Mouse (Mus musculus) spleen, postnatal 10 days (tissue): ENCODE results near the gene Mrps9.
"Not testable (repeated sequence)": the region's sequence is repeated elsewhere in the genome, so short reads cannot be mapped to it uniquely, and the experiment has no call there.

Experiments
- DNase-seq, 2 experiments: peaks; one replicate each; pipeline ENCODE4 v3.0.0; 2021 to 2022; ENCODE audit warnings: low spot score in 2 of 2

Mrps9 gene

DNA sequence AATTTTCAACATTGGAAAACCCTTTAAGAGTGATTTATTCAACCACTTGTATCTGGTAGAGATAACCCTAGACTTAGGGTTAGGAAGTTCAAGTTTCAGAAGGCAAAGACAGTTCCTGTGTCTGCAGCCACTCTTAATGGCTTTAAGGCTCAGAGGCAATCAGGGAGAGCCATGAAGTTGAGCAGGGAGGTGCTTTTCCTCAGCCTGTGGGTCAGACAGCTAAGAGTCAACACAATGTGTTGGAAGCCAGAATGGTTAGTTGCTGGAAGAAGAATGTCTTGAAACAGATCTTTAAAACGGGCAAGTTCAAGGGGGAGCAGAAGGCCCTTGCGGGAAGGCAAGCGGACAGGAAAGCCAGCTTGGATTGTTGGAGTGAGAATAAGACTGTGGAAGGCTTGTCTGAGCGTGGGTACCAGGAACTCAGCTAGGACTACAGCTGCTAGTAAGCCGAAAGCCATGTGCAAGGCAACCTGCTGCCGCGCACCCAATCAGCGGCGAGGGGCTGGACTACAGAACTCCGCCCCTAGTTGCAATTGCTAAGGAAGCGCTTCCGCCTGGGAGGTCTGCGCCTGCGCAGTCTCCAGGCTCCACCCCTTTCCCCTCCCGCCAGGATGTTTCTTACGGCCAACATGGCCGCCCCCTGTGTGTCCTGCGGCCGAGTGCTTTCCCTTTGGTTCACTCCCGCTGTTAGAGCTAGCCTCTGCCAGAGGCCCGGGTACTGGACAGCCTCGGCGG lies at the start of gene Mrps9:
Mrps9 (plus strand) TSS at position 571 of the 735 bp plus-strand sequence.
- DNase-seq: peak; percentile 91 to 97

- no peak for DNase-seq
Observed at GRCm38 (mm10) chr1:42813301-42813845, 37.7 kb upstream of the Mrps9 start.

DNA sequence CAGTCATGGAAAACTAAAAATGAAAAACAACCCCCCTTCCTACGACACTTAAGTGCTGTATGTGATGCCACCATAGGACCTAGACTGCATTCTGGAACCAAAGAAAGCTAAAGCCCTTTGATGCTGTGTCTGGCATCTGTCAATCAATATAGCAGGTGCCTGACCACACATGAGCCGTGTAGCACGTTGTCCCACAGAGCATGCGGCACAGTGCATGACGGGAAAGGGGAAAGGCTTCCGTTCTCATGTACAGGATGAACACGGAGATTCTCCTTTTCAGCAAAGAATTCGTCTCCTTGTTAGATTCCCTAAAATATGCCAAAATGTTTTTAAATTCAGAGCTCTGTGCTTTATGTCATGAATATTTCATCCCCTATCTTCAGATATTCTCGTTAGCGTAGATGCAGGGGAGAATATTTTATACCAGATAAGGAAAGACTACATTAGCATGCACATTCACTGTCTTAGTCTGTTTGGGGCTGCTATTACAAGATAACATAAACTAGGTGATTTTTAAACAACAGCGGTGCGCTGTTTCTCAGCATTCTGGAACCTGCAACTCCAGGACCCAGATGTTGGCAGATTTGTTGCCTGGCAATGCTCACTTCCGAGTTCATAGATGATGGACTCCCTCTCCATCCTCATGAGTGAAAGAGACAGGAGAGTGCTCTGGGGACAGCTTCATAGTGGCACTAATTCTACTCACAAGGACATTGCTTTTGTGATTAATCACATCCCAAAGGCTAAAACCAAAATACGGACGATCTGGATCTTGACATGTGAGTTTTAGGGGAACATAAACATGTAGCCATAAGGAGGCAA lies 36.0 kb upstream of the Mrps9 start:
- no peak for DNase-seq

- no peak for DNase-seq
Observed at GRCm38 (mm10) chr1:42851398-42851767, 350 bp downstream of the Mrps9 start.

DNA sequence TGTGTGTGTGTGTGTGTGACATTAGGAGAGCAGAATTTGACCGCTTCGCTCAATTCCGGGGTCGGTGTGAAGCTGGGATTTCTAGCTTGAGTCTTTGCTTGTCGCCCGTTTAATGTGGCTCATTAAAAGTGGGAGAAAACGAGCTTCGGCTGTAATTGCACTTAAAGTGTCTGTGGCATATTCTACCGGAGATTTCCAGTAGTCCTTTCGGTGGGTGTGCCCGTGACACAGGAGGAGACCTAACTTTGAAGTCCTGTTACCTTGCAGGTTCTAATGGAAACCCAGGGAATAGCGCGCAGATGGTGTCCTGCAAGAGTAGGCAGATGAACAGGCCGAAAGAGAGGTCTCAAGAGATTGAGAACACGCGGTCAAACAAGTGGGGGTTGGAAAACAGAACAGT lies 777 bp downstream of the Mrps9 start:
- DNase-seq: no peak

GRCm38 (mm10) chr1:42864719-42865250 lies 13.8 kb downstream of the Mrps9 start:
- no peak for DNase-seq

DNA sequence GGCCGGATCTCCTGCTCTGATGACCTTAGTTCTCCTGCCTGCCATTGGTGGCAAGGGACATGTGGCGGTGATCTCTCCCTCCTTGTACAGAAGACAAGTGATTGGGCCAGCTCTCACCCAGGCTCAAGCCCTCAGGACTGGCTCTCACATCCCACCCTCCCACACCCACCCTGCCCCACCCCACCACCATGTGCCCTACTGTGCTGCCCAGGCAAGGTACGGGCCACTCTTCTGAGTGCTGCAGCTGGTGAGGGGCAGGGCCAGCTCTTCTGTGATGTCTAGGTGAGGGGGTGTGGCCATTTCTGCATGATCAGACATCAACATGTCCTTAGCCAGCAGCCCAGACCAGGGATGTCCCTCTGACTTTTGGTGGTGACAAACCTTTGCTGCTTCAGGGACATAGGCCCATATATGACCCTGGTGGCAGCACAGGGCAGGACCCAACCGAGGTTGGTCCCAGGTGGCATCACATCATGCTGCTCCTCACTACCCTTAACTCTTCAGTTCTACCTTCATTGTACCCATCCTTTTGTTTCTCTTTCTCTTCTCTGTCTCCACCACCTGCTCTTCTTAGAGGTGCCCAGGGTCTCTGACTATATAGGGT lies 14.4 kb downstream of the Mrps9 start:
- no peak for DNase-seq

- no peak for DNase-seq
Observed at GRCm38 (mm10) chr1:42865986-42866385, 15.0 kb downstream of the Mrps9 start.

DNA sequence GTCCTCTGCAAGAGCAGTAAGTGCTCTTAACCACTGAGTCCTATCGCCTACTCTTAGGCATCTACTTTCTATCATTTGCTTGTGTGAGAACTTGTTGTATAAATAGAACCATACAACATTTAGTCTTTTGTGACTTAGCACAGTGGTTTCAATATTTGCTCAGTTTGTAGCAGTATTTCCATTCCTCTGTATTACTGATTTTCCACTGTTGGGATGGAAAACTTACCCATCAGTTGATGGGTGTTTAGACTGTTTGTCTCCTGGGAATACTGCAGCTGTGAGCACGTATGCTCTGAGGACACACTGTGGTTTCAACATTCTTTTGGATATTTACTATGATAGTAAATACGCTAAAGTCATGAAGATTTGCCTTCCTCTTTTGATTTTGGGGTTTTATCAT lies 16.2 kb downstream of the Mrps9 start:
- DNase-seq: no peak

- no peak for DNase-seq
Observed at GRCm38 (mm10) chr1:42874174-42874573, 23.1 kb downstream of the Mrps9 start.

DNA sequence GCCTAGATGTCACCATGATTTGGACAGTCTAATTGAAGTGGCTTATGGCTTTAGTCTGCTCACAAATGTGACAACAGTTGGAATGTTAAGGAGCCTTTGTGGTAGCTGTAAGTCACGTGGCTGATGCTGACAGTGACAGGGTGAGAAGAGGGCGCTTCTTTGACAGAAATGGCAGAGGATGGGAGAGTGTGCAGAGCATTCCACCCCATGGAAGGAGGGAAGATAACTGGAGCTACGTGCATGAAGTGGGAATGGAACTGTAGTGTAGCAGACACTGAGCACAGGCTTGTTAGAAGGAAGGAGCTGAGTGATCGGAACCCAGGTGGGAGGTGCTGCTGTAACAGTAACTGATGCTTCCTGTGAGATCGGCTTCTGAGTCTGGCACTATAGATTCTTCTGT lies 24.2 kb downstream of the Mrps9 start:
- no peak for DNase-seq

- DNase-seq: no peak
Observed at GRCm38 (mm10) chr1:42876463-42877093, 25.5 kb downstream of the Mrps9 start.

DNA sequence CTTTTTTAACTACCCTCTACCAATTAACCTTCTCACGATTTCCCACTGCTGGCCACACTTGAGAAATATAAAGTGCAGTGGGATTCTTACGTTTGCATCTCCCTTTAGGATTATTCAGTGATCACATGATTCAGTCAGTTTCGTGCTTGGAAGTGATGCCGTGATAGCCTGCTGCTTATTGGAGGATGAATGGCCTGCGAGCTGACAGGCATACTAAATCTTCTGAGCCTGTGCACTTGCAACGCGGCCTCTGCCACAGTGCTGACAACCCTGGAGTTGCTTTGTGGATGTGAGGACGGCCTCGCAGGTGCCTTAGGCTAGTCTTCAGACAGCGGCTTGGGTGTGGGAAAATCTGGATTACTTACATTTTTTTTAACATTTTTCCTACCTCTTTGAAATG lies 26.2 kb downstream of the Mrps9 start:
- DNase-seq: no peak

DNA sequence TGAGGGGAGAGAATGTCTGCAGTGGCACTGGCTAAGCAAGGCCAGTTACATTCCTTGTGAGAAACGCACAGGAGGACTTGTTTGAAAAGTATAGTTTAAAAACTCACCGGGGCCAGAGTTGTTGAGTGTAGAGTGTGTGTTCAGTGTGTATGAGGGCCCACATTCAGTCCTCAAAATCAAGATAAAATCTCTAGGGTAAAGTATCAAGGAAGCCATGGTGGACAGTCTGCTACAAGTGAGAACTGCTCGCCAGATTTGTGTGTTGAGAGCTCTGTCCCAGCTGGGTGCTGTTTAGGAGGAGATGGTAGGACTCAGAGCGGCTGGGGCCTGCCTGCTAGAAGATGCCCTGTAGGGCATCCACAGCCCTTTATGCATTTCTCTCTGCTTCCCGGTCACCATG lies 27.8 kb downstream of the Mrps9 start:
- DNase-seq: no peak

GRCm38 (mm10) chr1:42882258-42882657 lies 31.2 kb downstream of the Mrps9 start:
- DNase-seq: no peak

DNA sequence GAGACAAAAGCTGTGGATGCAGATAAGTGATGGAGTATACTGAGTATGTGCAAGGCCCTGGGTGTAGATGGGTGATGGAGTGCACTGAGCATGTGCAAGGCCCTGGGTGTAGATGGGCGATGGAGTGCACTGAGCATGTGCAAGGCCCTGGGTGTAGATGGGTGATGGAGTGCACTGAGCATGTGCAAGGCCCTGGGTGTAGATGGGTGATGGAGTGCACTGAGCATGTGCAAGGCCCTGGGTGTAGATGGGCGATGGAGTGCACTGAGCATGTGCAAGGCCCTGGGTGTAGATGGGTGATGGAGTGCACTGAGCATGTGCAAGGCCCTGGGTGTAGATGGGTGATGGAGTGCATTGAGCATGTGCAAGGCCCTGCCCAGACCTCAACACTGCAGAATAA lies 32.4 kb downstream of the Mrps9 start:
- not testable (repeated sequence) for DNase-seq

GRCm38 (mm10) chr1:42887835-42888234 lies 36.8 kb downstream of the Mrps9 start:
- no peak for DNase-seq

DNA sequence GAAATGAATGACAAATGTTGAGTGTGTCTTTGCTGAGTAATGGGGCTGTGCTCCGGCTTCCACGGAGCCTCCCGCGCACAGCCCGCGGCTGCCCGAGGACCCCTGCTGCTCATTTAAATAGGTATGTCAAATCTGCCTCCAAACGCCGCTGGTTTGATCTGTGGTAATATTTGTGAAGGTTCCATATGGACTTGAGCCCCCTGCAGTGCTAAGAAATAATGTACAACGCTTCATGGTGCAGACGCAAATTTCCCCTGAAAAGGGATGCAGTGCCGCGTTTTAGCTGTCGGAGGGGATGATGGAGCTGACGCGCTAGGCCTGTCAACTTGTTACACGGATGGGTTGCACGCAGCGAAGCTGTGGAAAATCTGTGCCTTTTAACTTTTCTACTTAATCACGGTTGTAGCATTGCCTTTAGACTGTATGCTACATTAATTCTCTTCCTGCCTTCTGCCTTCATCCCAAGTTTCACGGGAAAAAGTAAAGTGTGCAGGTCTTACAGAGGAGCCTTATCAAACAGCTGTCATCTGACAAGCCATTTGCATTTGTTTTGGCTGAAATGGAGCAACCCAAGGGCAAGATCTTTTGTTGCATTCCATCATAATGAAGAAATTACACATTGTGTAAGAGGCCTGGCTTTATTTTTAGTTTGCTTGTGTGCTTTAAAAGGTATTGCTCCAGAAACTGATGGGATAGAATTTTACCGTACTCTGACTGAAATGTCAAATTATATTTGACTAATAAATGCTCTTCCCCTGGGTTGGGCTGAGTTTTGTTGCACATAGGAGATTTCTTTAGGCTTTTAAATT lies 37.7 kb downstream of the Mrps9 start:
- DNase-seq: no peak

DNA sequence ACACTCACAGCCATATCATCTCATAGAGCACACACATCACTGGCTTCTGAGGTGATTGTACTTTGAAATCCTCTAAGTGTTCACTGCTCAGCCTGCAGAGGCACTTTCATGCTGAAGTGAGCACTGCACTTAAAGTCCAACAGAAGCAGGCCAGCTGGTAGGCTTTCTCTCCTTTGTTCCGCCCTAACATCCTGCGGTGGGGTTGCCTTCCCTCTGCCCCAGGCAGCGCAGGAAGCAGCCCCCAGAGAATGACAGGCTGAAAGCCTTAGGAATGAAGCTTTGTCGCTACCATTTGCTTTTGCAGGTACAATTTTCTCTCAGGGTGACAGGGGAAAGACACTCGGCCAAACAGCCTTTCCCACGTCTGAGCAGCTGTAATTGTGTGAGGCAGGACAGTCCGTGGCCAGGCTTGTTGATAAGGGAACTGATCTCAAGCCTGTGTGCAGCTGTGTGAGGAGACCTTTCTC lies 38.4 kb downstream of the Mrps9 start:
- DNase-seq: no peak

- DNase-seq: no peak
Observed at GRCm38 (mm10) chr1:42894695-42895094, 43.7 kb downstream of the Mrps9 start.

DNA sequence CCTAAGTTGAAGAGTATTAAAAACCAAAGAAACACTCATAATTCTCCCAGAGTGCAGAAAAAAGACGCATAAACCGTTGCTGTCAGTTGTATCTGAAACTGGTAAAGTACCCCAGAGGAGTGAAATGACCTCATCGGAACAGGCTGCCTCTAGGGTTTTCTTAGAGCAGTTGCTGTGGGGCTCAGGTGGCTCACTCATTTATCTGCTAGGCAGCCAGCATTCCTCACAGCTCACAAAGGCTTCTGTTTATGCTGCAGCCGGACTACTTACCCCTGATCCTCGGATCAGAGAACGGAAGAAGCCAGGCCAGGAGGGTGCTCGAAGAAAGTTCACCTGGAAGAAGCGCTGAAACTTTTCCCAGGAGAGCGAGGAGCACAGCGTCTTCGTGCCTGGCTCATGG lies 54.1 kb downstream of the Mrps9 start:
- DNase-seq: no peak
